Mouse (Mus musculus) embryonic facial prominence, embryonic 13.5 days (tissue): ENCODE data around the gene Nudt16l1. TPM values are rescaled to one million over a fixed set of nuclear protein-coding genes. Genes with fewer than 3 reads are reported as not detected.

Source experiments
- ATAC-seq: fragments of 200-750 bp; cut with Nextera tagmentation; 2 replicates; pipeline ENCODE4 v1.8.0; 2017; ENCODE audit warnings: low read depth; ENCODE audit not compliant: insufficient number of reproducible peaks, insufficient read depth, low FRiP score, low TSS enrichment
- H3K27ac ChIP-seq: fragments of 300-500 bp; sonication (generic); 2 replicates; pipeline ENCODE4 v1.5.1; 2015; ENCODE audit warnings: moderate library complexity, mild to moderate bottlenecking, inconsistent platforms
- H3K27me3 ChIP-seq: fragments of 300-500 bp; sonication (generic); 2 replicates; pipeline ENCODE4 v1.6.1; 2015; ENCODE audit warnings: mild to moderate bottlenecking, inconsistent platforms
- H3K36me3 ChIP-seq: fragments of 300-500 bp; sonication (generic); 2 replicates; pipeline ENCODE4 v1.6.1; 2015; ENCODE audit warnings: mild to moderate bottlenecking, inconsistent platforms
- H3K4me1 ChIP-seq: fragments of 300-500 bp; sonication (generic); 2 replicates; pipeline ENCODE4 v1.6.1; 2015; ENCODE audit warnings: inconsistent platforms
- H3K4me2 ChIP-seq: fragments of 300-500 bp; sonication (generic); 2 replicates; pipeline ENCODE4 v1.6.1; 2015; ENCODE audit warnings: moderate library complexity, mild to moderate bottlenecking, inconsistent platforms
- H3K4me3 ChIP-seq: fragments of 300-500 bp; sonication (generic); 2 replicates; pipeline ENCODE4 v1.5.1; 2015; ENCODE audit warnings: mild to moderate bottlenecking, inconsistent platforms
- H3K9ac ChIP-seq: fragments of 300-500 bp; sonication (generic); 2 replicates; pipeline ENCODE4 v1.6.1; 2015; ENCODE audit warnings: mild to moderate bottlenecking, inconsistent platforms
- H3K9me3 ChIP-seq: fragments of 300-500 bp; sonication (generic); 2 replicates; pipeline ENCODE4 v1.6.1; 2016; ENCODE audit warnings: inconsistent platforms
- WGBS: fragments of 180-500 bp; shearing (Covaris S2); methylation state at CpG from one replicate; pipeline ENCODE4 v1.1.7; 2015; ENCODE audit warnings: mixed read lengths; 5-methylcytosine and 5-hydroxymethylcytosine counted together
- polyA plus RNA-seq: library from polyadenylated mRNA; unstranded; fragments of >200 nt; fragmentation: Nextera tagmentation; extraction: Ambion mirVana; gene quantifications from 2 replicates; pipeline ENCODE4 v1.2.1, GENCODE M21; 2015

The Nudt16l1 gene
- polyA plus RNA-seq: 179 and 185 TPM in 2 replicates

DNA sequence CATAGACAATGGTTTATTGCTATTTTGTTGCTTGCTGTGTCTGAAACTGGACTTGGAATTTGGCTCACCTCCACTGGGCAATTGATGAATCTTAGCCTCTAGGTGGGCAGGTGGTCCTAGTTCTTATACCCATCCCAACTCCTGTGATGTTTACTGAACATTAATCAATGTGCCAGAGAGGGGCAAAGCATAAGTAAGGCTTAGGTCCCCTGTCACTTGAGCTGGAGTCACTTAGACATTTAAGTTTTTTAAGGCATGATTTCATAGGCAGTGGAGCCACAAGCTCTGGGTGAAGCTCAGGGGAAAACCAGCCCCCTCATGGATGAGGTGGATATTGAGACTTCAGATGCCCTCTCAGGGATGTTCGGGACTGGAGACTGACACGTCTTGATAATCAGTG is at the start of gene Nudt16l1:
Nudt16l1 (plus strand) TSS at position 301 of the 400 bp plus-strand sequence.
- Histone ChIP-seq H3K4me3 (peak within 1 kb of the TSS; percentile 94), H3K9me3 (no peaks in the 10 kb centered on the region), H3K27ac (peak within 1 kb of the TSS; percentile 91), H3K36me3 (peaks cover 82% of the 10 kb centered on the region), H3K27me3 (no peaks in the 10 kb centered on the region), H3K4me2 (peak within 1 kb of the TSS; percentile 89), H3K9ac (peak within 1 kb of the TSS; percentile 95), H3K4me1 (peaks cover 18% of the 10 kb centered on the region)
- no peak for ATAC-seq
- 1% methylated on average over 2 of the region's 2 CpGs for WGBS

- Histone ChIP-seq H3K9me3 (no peaks in the 10 kb centered on the region), H3K4me1 (peaks cover 32% of the 10 kb centered on the region), H3K9ac (no peak overlapping the region), H3K27me3 (no peaks in the 10 kb centered on the region), H3K36me3 (peaks cover 15% of the 10 kb centered on the region; the same call in 1 of the 2 replicates), H3K4me2 (no peak overlapping the region), H3K27ac (peak overlapping the region; percentile 39; the same call in 1 of the 2 replicates), H3K4me3 (no peak overlapping the region)
- ATAC-seq: no peak
- WGBS: 53% methylated on average over 4 of the region's 4 CpGs
Measured at GRCm38 (mm10) chr16:4890201-4890709, 48.3 kb upstream of the Nudt16l1 start.

DNA sequence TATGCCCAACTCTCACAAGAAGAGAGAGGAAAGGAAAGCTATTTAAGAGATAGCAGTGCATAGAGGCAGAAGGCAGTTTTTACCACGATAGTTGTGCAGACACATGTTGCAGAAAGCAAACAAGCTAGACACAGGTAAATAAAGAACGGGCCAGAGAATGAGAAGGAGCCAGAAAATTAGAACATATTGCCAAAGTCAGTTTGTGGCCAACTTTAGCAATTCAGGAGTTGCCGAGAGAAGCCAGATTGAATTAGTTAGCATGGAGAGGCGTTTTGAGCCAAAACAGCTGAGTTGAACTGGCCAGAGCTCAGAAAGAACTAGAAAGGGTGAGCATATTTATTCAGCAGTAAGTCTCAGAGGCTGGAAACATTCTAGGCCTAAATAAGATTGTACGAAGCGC is 46.4 kb upstream of the Nudt16l1 start:
- Histone ChIP-seq H3K9me3 (no peaks in the 10 kb centered on the region), H3K4me1 (peaks cover 29% of the 10 kb centered on the region), H3K27ac (no peak overlapping the region), H3K27me3 (no peaks in the 10 kb centered on the region), H3K9ac (no peak overlapping the region), H3K4me3 (no peak overlapping the region), H3K4me2 (no peak overlapping the region), H3K36me3 (peaks cover 17% of the 10 kb centered on the region; the same call in 1 of the 2 replicates)
- WGBS: 80% methylated on average over 6 of the region's 6 CpGs
- no peak for ATAC-seq

GRCm38 (mm10) chr16:4894201-4894908 is 44.2 kb upstream of the Nudt16l1 start:
- Histone ChIP-seq H3K27ac (no peak overlapping the region), H3K4me3 (no peak overlapping the region), H3K4me2 (no peak overlapping the region), H3K9ac (no peak overlapping the region), H3K9me3 (no peaks in the 10 kb centered on the region), H3K36me3 (peaks cover 17% of the 10 kb centered on the region; the same call in 1 of the 2 replicates), H3K27me3 (no peaks in the 10 kb centered on the region), H3K4me1 (peaks cover 13% of the 10 kb centered on the region)
- ATAC-seq: no peak
- WGBS: 80% methylated on average over 7 of the region's 7 CpGs

DNA sequence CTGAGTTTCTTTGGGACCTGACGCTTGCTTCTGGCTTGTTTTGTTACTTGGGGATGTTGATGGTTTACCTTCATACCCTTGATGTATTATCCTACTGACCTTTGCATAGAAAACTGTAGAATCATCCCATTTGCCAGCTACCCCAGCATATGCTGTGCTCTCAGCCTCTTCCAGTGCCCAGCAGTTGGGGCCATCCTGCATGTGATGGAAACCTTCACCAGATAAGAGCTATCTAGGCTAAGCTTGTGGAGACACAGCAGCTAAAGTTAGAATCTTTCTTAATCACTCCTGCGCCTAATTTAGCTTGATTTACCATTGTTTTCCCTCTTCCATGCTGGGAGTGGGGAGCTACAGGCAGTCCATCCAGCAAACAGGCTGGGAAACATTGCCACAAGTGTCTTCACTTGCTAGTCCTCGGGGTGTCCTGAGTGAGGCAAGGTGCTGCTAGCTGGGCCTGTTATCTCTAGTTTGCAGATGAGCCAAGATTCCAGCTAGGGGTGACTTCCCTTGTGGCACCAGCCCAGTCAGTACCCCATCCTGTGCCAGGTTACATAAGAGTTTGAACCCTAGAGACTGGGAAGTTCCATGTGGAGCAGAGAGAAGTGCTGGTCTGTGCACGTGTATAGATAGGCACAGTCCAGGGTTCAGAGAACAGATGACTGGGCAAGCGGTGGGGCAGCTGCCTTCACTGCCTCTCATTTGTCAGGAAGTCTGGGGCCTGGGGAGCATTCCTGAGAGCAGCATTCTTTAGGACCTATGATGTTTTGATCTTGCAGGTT is 42.1 kb upstream of the Nudt16l1 start:
- H3K9me3 ChIP-seq: no peaks in the 10 kb centered on the region
- ATAC-seq: no peak
- no peak overlapping the region for H3K4me2 ChIP-seq
- H3K27me3 ChIP-seq: no peaks in the 10 kb centered on the region
- no peak overlapping the region for H3K4me3 ChIP-seq
- H3K27ac ChIP-seq: 0 out of 2 replicates have a peak overlapping the region, but pooled peaks have one; percentile 5
- H3K9ac ChIP-seq: no peak overlapping the region
- WGBS: 74% methylated on average over 5 of the region's 5 CpGs
- H3K36me3 ChIP-seq: peaks cover 11% of the 10 kb centered on the region; the same call in 1 of the 2 replicates
- peaks cover 7% of the 10 kb centered on the region; the same call in 1 of the 2 replicates for H3K4me1 ChIP-seq

DNA sequence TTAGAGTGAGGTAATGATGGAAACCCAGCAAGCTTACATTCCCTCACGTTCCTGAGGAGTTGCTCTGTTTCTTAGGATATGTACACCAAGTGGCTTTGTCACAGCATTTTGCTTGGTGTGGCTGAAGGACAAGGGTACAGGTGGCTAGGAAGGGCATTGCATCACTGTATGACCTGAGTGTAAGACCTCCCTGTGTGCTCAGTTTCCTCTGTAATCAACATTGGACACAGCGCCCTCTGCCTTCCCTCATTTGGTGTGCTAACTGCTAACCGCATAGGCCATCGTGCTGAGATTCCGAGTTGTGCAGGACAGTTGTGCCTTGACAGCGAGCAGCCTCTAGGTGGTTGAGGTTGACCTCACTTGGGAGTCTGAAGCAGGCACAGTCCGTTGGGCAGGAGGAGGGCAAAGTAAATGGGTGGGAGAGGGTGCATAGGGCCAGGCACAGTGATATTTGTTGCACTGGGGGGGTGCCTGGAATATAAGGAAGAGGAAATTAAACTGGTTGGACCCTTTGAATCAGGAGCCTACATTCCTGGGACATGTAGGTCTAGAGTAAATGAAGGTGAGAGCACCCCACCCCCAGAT is 41.3 kb upstream of the Nudt16l1 start:
- ATAC-seq: no peak
- Histone ChIP-seq H3K4me3 (no peak overlapping the region), H3K9me3 (no peaks in the 10 kb centered on the region), H3K27me3 (no peaks in the 10 kb centered on the region), H3K9ac (no peak overlapping the region), H3K4me1 (peaks cover 5% of the 10 kb centered on the region; the same call in 1 of the 2 replicates), H3K27ac (no peak overlapping the region), H3K36me3 (peaks cover 11% of the 10 kb centered on the region; the same call in 1 of the 2 replicates), H3K4me2 (no peak overlapping the region)
- WGBS: 59% methylated on average over 7 of the region's 7 CpGs

DNA sequence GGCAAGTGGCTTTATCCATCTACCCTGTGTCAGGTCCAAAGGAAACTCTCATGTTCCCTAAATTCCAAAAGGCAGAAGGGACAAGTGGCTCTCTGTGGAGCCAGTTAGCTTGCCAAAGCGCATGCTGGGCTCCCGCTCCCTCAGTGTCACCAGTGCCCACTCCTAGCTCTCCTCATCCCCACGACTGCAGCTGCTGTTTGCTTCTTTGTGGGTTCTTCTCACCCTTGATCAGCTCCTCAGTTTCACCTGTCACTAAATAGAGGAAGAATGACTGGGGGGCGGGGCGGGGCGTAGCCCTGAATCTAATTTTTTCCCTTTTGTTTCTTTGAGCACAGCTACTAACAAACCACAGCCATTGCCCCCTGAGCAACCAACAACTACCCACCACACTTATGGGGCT is 39.7 kb upstream of the Nudt16l1 start:
- Histone ChIP-seq H3K9me3 (no peaks in the 10 kb centered on the region), H3K27ac (no peak overlapping the region), H3K4me3 (no peak overlapping the region), H3K4me2 (no peak overlapping the region), H3K4me1 (peaks cover 4% of the 10 kb centered on the region; the same call in 1 of the 2 replicates), H3K27me3 (no peaks in the 10 kb centered on the region), H3K36me3 (peaks cover 11% of the 10 kb centered on the region; the same call in 1 of the 2 replicates), H3K9ac (no peak overlapping the region)
- no peak for ATAC-seq
- 95% methylated on average over 6 of the region's 6 CpGs for WGBS

DNA sequence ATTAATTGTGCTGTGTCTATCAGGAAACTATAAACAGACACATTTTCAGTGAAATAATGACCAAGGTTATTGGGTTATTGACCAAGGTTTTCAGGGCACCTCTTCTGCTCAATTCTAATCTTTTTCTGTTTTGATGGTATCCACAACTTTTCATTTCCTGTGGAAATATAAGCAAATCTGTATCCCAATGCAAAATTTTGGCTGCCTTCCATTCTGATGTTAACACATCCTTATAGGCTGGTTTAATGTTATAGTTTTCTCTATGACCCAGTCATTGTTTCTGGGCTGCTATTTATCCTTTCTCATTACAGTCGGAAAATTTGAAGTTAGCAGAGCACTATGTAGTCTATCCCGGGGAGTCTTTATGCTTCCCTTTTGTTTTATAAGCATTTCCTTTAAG is 38.9 kb upstream of the Nudt16l1 start:
- ATAC-seq: no peak
- Histone ChIP-seq H3K4me2 (no peak overlapping the region), H3K9ac (no peak overlapping the region)

DNA sequence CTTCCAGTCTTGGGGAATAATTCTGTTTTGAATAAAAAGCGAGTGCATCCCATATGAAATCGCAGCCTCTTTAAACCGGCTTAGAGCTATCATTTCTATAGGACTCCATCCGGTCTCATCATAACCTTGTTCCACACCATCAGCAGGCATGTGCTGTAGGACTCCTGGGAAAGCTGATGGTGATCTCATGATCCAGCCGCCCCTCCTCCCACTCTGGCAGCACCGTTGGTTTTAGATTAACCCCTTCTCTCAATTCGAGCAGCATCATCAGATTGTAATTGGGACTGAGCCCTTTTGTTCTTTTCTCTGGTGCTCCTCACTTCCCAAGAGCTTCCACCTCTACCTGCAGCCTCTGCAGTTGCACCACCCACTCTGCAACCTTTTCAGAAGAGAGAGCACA is 37.4 kb upstream of the Nudt16l1 start:
- WGBS: 41% methylated on average over 7 of the region's 7 CpGs
- H3K4me1 ChIP-seq: peaks cover 18% of the 10 kb centered on the region
- H3K27me3 ChIP-seq: no peaks in the 10 kb centered on the region
- no peak overlapping the region for H3K4me3 ChIP-seq
- H3K27ac ChIP-seq: no peak overlapping the region
- ATAC-seq: no peak
- H3K4me2 ChIP-seq: no peak overlapping the region
- H3K36me3 ChIP-seq: 0 out of 2 replicates have a peak, but pooled peaks cover 4% of the 10 kb centered on the region
- H3K9me3 ChIP-seq: no peaks in the 10 kb centered on the region
- H3K9ac ChIP-seq: no peak overlapping the region

More for the DNA sequence above, 38.9 kb upstream of the Nudt16l1 start:
- no peaks in the 10 kb centered on the region for H3K9me3 ChIP-seq
- no peak overlapping the region for H3K4me3 ChIP-seq
- no peaks in the 10 kb centered on the region for H3K27me3 ChIP-seq
- peaks cover 8% of the 10 kb centered on the region for H3K4me1 ChIP-seq
- 94% methylated on average over 2 of the region's 2 CpGs for WGBS
- H3K27ac ChIP-seq: no peak overlapping the region
- peaks cover 5% of the 10 kb centered on the region; the same call in 1 of the 2 replicates for H3K36me3 ChIP-seq

DNA sequence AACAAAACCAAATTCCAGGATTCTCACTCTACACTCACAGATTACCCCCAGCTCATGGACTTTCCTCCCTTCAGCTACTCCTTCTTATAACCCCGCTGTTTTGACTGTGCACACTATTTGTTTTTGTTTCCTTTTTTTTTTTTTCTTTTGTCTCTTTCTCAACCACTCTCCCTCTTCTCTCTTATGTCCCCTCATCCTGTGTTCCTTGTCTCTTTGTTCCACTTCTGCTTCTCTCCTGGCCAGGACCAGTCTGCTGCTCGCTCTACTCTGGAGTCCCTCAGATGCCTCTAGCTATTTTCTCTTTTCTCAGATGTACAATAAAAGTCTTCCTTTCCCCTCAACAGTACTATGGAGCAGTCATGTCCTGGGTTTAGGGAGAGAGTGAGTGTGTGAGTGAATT is 36.2 kb upstream of the Nudt16l1 start:
- H3K36me3 ChIP-seq: peaks cover 2% of the 10 kb centered on the region
- H3K4me2 ChIP-seq: no peak overlapping the region
- H3K4me1 ChIP-seq: peaks cover 22% of the 10 kb centered on the region
- H3K27me3 ChIP-seq: no peaks in the 10 kb centered on the region
- no peak overlapping the region for H3K27ac ChIP-seq
- no peaks in the 10 kb centered on the region for H3K9me3 ChIP-seq
- no peak overlapping the region for H3K4me3 ChIP-seq
- 83% methylated on average over 2 of the region's 2 CpGs for WGBS
- no peak overlapping the region for H3K9ac ChIP-seq
- ATAC-seq: no peak

DNA sequence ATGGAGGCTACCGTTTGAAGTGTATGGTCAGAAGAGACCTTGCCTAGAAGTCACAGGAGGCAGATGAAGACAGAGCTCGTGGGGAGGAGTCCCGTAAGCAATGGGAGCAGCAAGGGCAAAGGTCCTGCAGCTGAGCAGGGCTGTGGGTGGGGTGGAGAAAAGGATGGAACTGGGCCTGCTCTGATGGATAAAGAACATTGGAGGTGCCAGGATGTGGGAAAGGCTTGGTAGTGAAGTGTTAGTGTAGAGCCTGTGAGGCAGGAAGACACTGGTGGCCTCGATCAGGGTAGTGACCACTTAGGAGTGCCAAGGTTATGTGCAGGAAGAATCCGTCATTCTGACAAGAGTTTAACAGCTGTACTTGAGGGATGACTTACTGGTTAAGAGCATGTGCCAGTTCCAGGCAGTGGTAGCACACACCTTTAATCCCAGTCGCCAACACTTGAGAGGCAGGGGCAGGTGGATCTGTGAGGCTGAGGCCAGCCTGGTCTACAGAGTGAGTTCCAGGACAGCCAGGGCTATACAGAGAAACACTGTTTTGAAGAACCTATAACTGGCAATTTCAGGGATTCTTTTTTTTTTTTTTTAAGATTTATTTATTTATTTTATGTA is 35.0 kb upstream of the Nudt16l1 start:
- Histone ChIP-seq H3K36me3 (peaks cover 10% of the 10 kb centered on the region), H3K4me1 (peaks cover 25% of the 10 kb centered on the region), H3K27me3 (no peaks in the 10 kb centered on the region), H3K27ac (no peak overlapping the region), H3K9me3 (no peaks in the 10 kb centered on the region), H3K4me2 (no peak overlapping the region), H3K9ac (no peak overlapping the region), H3K4me3 (no peak overlapping the region)
- ATAC-seq: no peak
- WGBS: 84% methylated on average over 6 of the region's 6 CpGs
